Mouse (Mus musculus) central nervous system, embryonic 18 days (tissue): ENCODE measurements around the gene Fam169b. TPM values are rescaled to one million over a fixed set of nuclear protein-coding genes. Genes with fewer than 3 reads are reported as not detected.

ENCODE experiments used
- polyA plus RNA-seq: library from polyadenylated mRNA; depleted of rRNA; stranded (reverse); fragments of >200 nt; gene quantifications from 2 replicates; pipeline ENCODE4 v1.2.3, GENCODE M21; 2012; rRNA removed

The Fam169b gene
- 0.16 and 0.23 TPM in 2 replicates for polyA plus RNA-seq

GRCm38 (mm10) chr7:68273515-68273914 is at the start of gene Fam169b:
Fam169b (plus strand) TSS chr7:68273839.

GRCm38 (mm10) chr7:68264028-68264453 is 9.6 kb upstream of the Fam169b start, which contains the start of gene Pgpep1l:
Pgpep1l (minus strand) TSS chr7:68264233.

Other genes with a start within 250 kb of the Fam169b start
- 0.31 and 0.35 TPM in 2 replicates for gene Pgpep1l, start 9.6 kb upstream of the Fam169b start, polyA plus RNA-seq